Mouse (Mus musculus) forebrain, embryonic 16.5 days (tissue): ENCODE data around the gene Ass1. TPM values are rescaled to one million over a fixed set of nuclear protein-coding genes. Genes with fewer than 3 reads are reported as not detected.

Experiments
- polyA plus RNA-seq: library from polyadenylated mRNA; unstranded; fragments of >200 nt; fragmentation: Nextera tagmentation; extraction: Ambion mirVana; gene quantifications from 2 replicates; pipeline ENCODE4 v1.2.1, GENCODE M21; 2015

Gene Ass1
- polyA plus RNA-seq, 1 experiment from 2014 or later = 8.0 TPM

Other genes starting within 250 kb of the Ass1 start
- 112 and 119 TPM in 2 replicates for gene Ncs1, start 224.4 kb upstream of the Ass1 start, polyA plus RNA-seq
- gene Hmcn2, start 155.8 kb upstream of the Ass1 start, polyA plus RNA-seq = 0.11 and 0.22 TPM in 2 replicates
- gene Fubp3, start 102.4 kb downstream of the Ass1 start, polyA plus RNA-seq = 57.2 and 58.7 TPM in 2 replicates
- 0.98 and 2.5 TPM in 2 replicates for gene Prdm12, start 169.8 kb downstream of the Ass1 start, polyA plus RNA-seq
- 42.3 and 44.0 TPM in 2 replicates for gene Exosc2, start 200.5 kb downstream of the Ass1 start, polyA plus RNA-seq
- gene Abl1, start 218.2 kb downstream of the Ass1 start, polyA plus RNA-seq = 23.5 and 23.8 TPM in 2 replicates